Comparison of ENCODE assay signal across 8 mouse cellular contexts in the genomic region with DNA sequence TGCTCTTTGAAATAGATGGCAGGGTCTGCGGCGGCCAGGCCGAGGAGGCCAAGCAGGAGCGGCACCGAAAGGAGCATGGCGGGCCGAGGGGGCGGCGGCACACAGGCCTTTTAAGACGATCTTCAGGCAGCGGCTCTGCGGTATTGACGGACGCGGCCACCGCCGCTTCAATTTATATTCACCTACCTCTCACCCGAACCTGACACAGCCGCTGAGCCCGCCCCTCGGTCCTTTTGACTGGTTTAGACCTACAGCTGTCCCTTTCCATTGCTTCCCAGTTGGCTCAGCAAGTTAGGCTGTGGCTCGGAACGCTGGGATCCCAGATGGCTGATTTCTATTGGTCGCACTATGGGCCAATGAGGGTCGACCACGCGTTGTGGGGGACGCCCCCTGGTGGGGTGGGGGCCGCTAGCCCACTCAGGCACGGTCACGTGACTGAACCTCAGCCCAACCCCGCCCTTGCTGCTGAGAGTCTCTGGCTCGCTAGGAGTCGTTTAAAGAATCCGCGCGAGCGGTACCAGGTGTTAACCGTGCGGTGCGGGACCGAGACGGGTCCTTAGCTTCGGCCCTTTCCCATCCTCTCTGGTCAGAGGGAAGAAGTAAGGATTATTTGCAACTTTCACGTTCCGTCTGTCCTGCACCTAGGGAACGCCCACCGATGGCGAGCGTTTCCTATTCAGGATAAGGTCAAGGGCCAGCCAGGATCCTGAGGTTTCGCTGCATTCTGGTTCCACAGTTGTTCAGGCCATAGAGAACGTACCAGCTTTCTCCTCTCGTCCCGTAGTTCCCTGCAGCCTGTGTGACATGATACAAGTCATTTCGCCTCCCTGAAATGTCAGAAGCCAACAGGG. TPM values are rescaled to one million over a fixed set of nuclear protein-coding genes. Genes with fewer than 3 reads are reported as not detected.
DNase-seq lines count a peak whose midpoint lies in the region; ATAC-seq lines count a peak whose summit lies in the region.

A gene (minus strand): TSS at position 213 of the 851 bp plus-strand sequence.

- ATAC-seq in megakaryocyte progenitor cell, adult 5-6 weeks (replicated peaks; ENCODE audit: poor library complexity), result peak; percentile 81

- peak; percentile 100 for DNase-seq in adipocyte (ENCODE audit: low spot score)
- DNase-seq in embryo, embryonic 10 days (ENCODE audit: low spot score), result peak; percentile 100
- peak; percentile 97 for DNase-seq in gastrocnemius, postnatal 10 days
- peak; percentile 99 for DNase-seq in induced T-regulatory cell, adult 2 months (ENCODE audit: low read depth)
- DNase-seq in left cerebral cortex, adult 9 months (ENCODE audit: low spot score in 2 of 2), result peak; percentile 100
- DNase-seq in right cerebral cortex, postnatal 14 days, result peak; percentile 98
- DNase-seq in urinary bladder, postnatal 36 days (ENCODE audit: low spot score in 2 of 2), result peak; percentile 97 to 99

RNA-seq across cellular contexts. Expression of the gene that starts here (rescaled TPM):
- 100 to 1,000 TPM; 234 to 286 TPM for total RNA-seq in gastrocnemius, postnatal 10 days (2021)
- 1,060 and 1,133 TPM in 2 replicates for total RNA-seq in megakaryocyte progenitor cell, adult 5-6 weeks (2015)
- 4,756 and 5,574 TPM in 2 replicates for total RNA-seq in megakaryocyte progenitor cell, adult 5-6 weeks (2017)

Comparison
In these comparisons a context has a peak if more than half of its experiments do, and no peak if none do; other contexts are left out.
1. Peak in every context shown above with its lines: DNase-seq and ATAC-seq.